Mouse (Mus musculus): Measurements from ENCODE around the gene Zfp740.

Gene Zfp740

DNA sequence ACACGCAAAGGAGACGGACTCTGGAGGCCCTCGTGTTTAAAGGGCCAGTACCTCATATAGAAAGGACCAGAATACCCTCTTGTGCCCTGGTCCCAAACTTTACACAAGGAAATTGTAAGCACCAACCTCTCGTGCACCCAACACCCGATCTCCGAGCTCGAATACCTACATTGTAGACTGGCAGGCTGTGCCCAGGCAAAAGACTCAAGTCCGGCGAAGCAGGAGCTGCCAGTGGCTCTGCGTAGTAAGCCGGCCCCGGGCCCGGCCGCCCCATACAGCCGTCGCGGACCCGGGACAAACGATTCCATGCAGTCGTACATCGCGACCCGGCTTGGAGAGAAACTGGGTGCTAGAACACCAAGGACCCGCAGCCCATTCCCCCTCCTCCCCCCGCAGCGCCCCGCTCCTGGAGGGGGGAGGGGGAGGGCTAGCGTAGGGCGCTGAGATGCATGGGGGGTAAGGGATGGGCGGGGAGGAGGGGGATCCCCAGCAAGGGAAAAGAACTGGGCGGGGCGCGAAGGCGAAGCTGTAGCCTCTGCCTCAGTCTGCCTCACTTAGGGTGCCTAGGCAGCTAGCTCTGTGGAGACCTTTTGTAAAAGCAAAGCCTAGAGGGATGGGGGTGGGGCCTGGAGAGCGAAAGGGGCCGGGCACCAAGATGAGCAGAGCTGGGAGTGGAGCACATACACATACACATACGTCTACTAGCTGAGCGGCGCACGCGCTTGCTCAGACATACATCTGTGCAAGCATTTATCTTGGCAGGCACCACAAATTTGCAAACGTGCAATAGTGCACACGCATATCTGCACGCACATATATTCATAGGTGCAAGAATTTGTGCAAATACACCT is 43.1 kb downstream of the Zfp740 start:
- ATAC-seq (ENCODE audit: insufficient number of reproducible peaks, low FRiP score, low TSS enrichment), result peak; percentile 54; the same call in 1 of the 2 replicates

GRCm38 (mm10) chr15:102246866-102247251 is 43.8 kb downstream of the Zfp740 start:
- ATAC-seq (ENCODE audit: insufficient number of reproducible peaks, low FRiP score, low TSS enrichment), result peak; percentile 81

DNA sequence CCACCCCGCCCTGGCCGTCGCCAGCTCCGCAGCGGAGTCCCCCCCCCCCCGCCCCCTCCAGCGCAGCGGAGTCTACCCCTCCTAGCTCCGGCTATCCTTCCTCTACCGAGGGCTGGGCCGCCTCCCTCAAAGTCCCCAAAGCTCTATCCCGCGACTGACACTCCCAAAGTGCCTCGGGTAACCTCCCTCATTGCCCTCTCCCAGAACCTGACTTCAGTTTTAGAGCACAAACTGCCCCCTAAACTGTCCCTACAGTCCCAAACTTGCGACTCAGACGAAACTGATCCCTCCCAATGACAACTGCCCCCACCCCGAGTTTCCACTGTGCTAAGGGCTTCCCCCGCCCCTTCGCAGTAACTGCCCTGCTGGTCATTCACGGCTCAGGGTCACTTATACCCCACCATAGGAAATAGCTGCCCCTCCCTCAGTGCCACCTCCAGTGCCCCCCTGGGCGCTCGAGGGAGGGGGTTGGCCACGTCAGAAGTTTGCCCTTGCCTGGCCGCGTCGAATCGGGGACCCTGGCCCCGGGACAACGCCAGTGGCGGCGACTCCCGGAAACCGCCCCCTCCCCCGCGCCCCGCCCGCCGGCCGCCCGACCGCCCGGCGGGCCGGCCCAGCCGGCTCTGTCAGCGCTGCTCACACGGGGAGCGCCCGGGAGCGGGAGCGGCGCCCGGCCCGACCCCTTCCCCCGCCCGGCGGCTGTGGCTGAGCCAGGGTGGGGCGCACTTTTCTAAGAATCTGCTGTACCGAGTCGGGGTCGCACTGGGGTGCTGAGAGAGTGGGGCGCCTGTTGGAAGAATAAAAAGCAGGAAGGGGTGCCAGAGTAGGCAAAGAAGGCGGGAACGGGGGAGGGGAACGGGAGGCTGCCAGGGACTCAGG is 44.4 kb downstream of the Zfp740 start:
- ATAC-seq (ENCODE audit: insufficient number of reproducible peaks, low FRiP score, low TSS enrichment), result peak; percentile 15; the same call in 1 of the 2 replicates

GRCm38 (mm10) chr15:102248131-102248811 is 45.2 kb downstream of the Zfp740 start:
- ATAC-seq (ENCODE audit: insufficient number of reproducible peaks, low FRiP score, low TSS enrichment), result no peak

GRCm38 (mm10) chr15:102248812-102249191 is 45.8 kb downstream of the Zfp740 start:
- ATAC-seq (ENCODE audit: insufficient number of reproducible peaks, low FRiP score, low TSS enrichment), result no peak

DNA sequence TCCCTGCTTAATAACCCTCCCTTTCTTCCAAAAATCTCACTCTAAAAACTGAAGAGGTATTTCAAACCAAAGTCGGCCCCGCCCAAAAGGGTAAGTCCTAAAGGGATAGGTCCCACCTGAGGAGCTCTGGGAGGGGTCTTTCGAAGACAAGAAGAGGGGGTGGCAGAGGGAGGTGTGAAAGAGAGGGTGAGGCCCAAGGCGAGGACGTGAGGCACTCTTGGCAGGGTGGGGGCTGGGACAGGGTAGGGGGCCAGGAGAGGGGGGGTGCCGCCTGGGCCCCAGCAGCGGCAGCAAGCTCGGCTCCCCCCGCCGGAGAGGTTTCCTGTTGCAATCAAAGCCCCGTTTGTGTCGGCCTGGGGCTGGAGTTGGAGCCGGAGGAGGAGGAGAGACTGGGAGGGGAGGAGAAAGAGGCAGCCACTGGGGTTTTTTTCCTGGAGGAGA is 46.2 kb downstream of the Zfp740 start:
- ATAC-seq (ENCODE audit: insufficient number of reproducible peaks, low FRiP score, low TSS enrichment), result no peak

DNA sequence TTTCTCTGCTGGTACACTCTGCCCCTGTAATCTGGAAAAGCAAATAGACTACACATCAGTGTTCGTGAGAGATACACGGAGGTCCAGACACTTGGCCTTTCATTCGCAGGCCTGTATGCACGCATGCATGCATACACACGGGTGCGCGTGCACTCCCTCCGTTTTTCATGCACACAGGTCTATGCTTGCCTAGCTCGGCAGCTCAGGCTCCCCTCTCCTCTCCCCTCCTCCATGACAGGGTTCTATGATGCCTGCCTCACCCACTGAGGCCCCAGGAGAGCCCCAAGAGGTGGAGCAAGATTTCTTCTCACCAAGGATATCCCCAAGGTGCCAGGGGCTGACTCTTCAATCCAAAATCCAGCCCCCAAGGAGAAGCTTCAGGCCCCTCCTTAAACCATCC is 46.9 kb downstream of the Zfp740 start:
- no peak for ATAC-seq (ENCODE audit: insufficient number of reproducible peaks, low FRiP score, low TSS enrichment)

- ATAC-seq (ENCODE audit: insufficient number of reproducible peaks, low FRiP score, low TSS enrichment), result no peak
Measured at GRCm38 (mm10) chr15:102250521-102250920, 47.5 kb downstream of the Zfp740 start.

- ATAC-seq (ENCODE audit: insufficient number of reproducible peaks, low FRiP score, low TSS enrichment), result no peak
Measured at GRCm38 (mm10) chr15:102255547-102256255, 52.7 kb downstream of the Zfp740 start.

DNA sequence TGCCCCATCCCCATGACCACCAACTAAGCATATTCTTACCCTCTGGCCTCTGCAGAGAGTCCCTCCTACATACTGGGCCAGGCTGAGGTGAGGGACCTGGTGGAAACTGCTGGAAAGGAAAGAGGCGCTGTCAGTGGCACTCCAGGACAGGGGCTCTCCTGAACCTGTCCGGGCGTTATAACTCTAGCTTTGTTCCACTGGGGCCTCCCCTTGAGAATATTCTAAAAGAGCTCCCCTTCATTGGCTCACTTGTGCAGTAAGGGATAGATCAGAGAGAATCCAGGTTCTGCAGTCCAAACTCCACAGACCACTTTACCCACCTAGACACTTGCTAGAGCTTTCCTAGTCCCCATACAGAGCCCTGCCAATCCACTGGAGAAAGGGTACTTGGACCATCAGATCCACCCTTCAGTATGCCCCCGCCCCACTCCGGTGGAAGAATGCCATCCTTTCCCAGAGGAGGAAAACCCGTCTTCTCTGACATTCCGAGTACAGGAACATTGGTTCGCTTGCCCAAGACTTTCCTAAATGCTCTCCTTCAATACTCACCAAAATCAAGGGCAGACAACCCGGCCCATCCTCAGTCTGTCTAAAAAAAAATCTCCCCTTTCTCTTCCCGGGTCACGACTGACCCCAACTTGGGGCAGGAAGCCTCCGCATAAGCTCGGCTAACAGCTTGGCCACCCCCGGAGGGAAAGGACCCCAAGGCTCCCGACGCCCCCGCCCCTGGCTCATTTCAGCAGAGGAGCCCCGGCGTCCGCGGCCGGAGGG is 53.6 kb downstream of the Zfp740 start:
- no peak for ATAC-seq (ENCODE audit: insufficient number of reproducible peaks, low FRiP score, low TSS enrichment)

GRCm38 (mm10) chr15:102257202-102258075 is 54.4 kb downstream of the Zfp740 start, which contains the start of gene Rarg:
TSS of gene Rarg (minus strand) at chr15:102257517.
- peak; percentile 56 for ATAC-seq (ENCODE audit: insufficient number of reproducible peaks, low FRiP score, low TSS enrichment)

DNA sequence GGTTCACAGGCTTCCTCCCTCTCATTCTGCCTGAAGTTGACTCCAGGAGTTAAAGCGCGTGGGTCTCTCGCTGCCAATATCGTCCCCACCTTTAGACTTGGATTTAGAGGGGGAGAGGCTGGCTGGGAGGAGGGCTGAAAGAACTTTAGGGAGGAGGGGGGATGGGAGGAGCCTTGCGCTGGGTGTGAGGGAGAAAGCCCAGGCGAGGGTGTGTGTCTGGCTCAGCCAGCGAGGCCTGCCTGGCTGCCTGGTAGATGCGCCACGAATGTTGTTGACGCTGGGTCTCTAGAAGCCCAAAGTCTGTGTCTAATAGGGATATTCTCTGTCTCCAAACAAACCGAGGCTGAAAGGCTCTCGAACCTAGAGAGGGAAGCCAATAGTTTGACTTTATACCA is 55.0 kb downstream of the Zfp740 start:
- peak; percentile 38; the same call in 1 of the 2 replicates for ATAC-seq (ENCODE audit: insufficient number of reproducible peaks, low FRiP score, low TSS enrichment)

GRCm38 (mm10) chr15:102258581-102259253 is 55.7 kb downstream of the Zfp740 start:
- no peak for ATAC-seq (ENCODE audit: insufficient number of reproducible peaks, low FRiP score, low TSS enrichment)

- ATAC-seq (ENCODE audit: insufficient number of reproducible peaks, low FRiP score, low TSS enrichment), result no peak
Measured at GRCm38 (mm10) chr15:102262582-102262981, 59.5 kb downstream of the Zfp740 start.

DNA sequence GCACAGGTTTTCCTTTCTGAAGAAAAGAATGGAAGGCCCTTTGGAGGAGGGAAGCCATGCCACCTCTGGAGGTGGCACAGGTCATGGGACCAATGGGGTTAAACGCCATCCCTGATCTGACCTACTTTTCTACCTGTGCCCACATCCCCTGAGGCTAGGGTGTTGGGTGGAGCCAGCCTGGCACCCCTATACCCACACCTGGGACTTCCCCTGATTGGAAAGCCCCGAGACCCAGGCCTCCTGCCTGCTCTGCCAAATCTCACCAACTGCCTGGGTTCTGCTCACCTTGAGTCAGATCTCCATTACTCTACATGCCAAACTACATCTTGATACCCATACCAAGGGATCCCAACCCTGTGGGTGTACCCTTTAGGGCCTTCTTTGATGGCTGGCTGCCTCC is 60.0 kb downstream of the Zfp740 start:
- no peak for ATAC-seq (ENCODE audit: insufficient number of reproducible peaks, low FRiP score, low TSS enrichment)
